In genomic region chr16:10446573-10447263, GRCm38 (mm10) we compare ENCODE assay signal across 7 mouse cellular contexts. TPM values are rescaled to one million over a fixed set of nuclear protein-coding genes. Genes with fewer than 3 reads are reported as not detected.
DNase-seq lines count a peak whose midpoint lies in the region; ATAC-seq lines count a peak whose summit lies in the region.

No protein-coding gene starts in this region.

- no peak overlapping the region for H3K27ac ChIP-seq in lung, embryonic 15.5 days
- peak overlapping the region; percentile 42 for H3K27ac ChIP-seq in embryonic facial prominence, embryonic 14.5 days (replicated peaks; ENCODE audit: low read depth, low read length)
- H3K27ac ChIP-seq in limb, embryonic 12.5 days: peak overlapping the region; percentile 64
- no peak overlapping the region for H3K27ac ChIP-seq in stomach, embryonic 15.5 days

- no peaks in the 10 kb centered on the region for H3K9me3 ChIP-seq in lung, embryonic 15.5 days
- H3K9me3 ChIP-seq in embryonic facial prominence, embryonic 14.5 days (ENCODE audit: control insufficient read depth, low read length): no peaks in the 10 kb centered on the region
- H3K9me3 ChIP-seq in limb, embryonic 12.5 days: no peaks in the 10 kb centered on the region
- H3K9me3 ChIP-seq in stomach, embryonic 15.5 days: no peaks in the 10 kb centered on the region

- peak overlapping the region; percentile 65 for H3K4me2 ChIP-seq in lung, embryonic 15.5 days
- peak overlapping the region; percentile 86 for H3K4me2 ChIP-seq in embryonic facial prominence, embryonic 14.5 days (ENCODE audit: low read depth, low read length)
- peak overlapping the region; percentile 75 for H3K4me2 ChIP-seq in limb, embryonic 12.5 days
- peak overlapping the region; percentile 63 for H3K4me2 ChIP-seq in stomach, embryonic 15.5 days

- peak overlapping the region; percentile 27; the same call in 1 of the 2 replicates for H3K9ac ChIP-seq in lung, embryonic 15.5 days
- peak overlapping the region; percentile 67 for H3K9ac ChIP-seq in embryonic facial prominence, embryonic 14.5 days (ENCODE audit: low read depth, low read length)
- H3K9ac ChIP-seq in limb, embryonic 12.5 days (replicated peaks): peak overlapping the region; percentile 73
- 0 out of 2 replicates have a peak overlapping the region, but pooled peaks have one; percentile 7 for H3K9ac ChIP-seq in stomach, embryonic 15.5 days

- peak; percentile 16 for ATAC-seq in lung, embryonic 15.5 days (ENCODE audit: borderline replicate concordance, extremely low read depth, low FRiP score, low TSS enrichment)
- ATAC-seq in embryonic facial prominence, embryonic 14.5 days (ENCODE audit: low read depth): peak; percentile 50
- peak; percentile 13; the same call in 1 of the 2 replicates for ATAC-seq in limb, embryonic 12.5 days (ENCODE audit: insufficient number of reproducible peaks, insufficient read depth, low FRiP score, low TSS enrichment, low read depth)
- ATAC-seq in stomach, embryonic 15.5 days (ENCODE audit: insufficient read depth, low FRiP score, low read depth): 0 out of 2 replicates have a peak, but pooled peaks have one; percentile 38

- peak overlapping the region; percentile 42 for H3K4me3 ChIP-seq in lung, embryonic 15.5 days
- peak overlapping the region; percentile 47 for H3K4me3 ChIP-seq in embryonic facial prominence, embryonic 14.5 days (ENCODE audit: low read depth, low read length)
- H3K4me3 ChIP-seq in limb, embryonic 12.5 days (replicated peaks): peak overlapping the region; percentile 56
- peak overlapping the region; percentile 41 for H3K4me3 ChIP-seq in stomach, embryonic 15.5 days (replicated peaks)

- WGBS in lung, embryonic 15.5 days: 19% methylated on average over 13 of the region's 13 CpGs
- 16% methylated on average over 13 of the region's 13 CpGs for WGBS in embryonic facial prominence, embryonic 14.5 days
- 19% methylated on average over 13 of the region's 13 CpGs for WGBS in limb, embryonic 12.5 days
- WGBS in stomach, embryonic 15.5 days: 19% methylated on average over 13 of the region's 13 CpGs

- H3K27me3 ChIP-seq in lung, embryonic 15.5 days: no peaks in the 10 kb centered on the region
- H3K27me3 ChIP-seq in embryonic facial prominence, embryonic 14.5 days (replicated peaks; ENCODE audit: control insufficient read depth, insufficient read depth, low read length): no peaks in the 10 kb centered on the region
- H3K27me3 ChIP-seq in limb, embryonic 12.5 days: no peaks in the 10 kb centered on the region
- H3K27me3 ChIP-seq in stomach, embryonic 15.5 days (replicated peaks): no peaks in the 10 kb centered on the region

- DNase-seq in lung, postnatal 10 days: no peak
- no peak for DNase-seq in embryonic facial prominence, embryonic 14.5 days (ENCODE audit: low spot score)
- no peak for DNase-seq in right cerebral cortex, postnatal 14 days
- DNase-seq in thymus, postnatal 0 days (ENCODE audit: low spot score): no peak

- peaks cover 21% of the 10 kb centered on the region for H3K4me1 ChIP-seq in lung, embryonic 15.5 days
- H3K4me1 ChIP-seq in embryonic facial prominence, embryonic 14.5 days (ENCODE audit: control insufficient read depth, insufficient read depth, low read length): 0 out of 2 replicates have a peak, but pooled peaks cover 5% of the 10 kb centered on the region
- H3K4me1 ChIP-seq in limb, embryonic 12.5 days (replicated peaks): peaks cover 18% of the 10 kb centered on the region
- H3K4me1 ChIP-seq in stomach, embryonic 15.5 days: peaks cover 6% of the 10 kb centered on the region

- no peaks in the 10 kb centered on the region for H3K36me3 ChIP-seq in lung, embryonic 15.5 days
- H3K36me3 ChIP-seq in embryonic facial prominence, embryonic 14.5 days (ENCODE audit: control insufficient read depth, insufficient read depth, low read length): no peaks in the 10 kb centered on the region
- no peaks in the 10 kb centered on the region for H3K36me3 ChIP-seq in limb, embryonic 12.5 days
- no peaks in the 10 kb centered on the region for H3K36me3 ChIP-seq in stomach, embryonic 15.5 days

RNA-seq across cellular contexts. Expression of gene Tvp23a, which starts 0.4 kb away (rescaled TPM):
- 10.5 and 11.0 TPM in 2 replicates for polyA plus RNA-seq in lung, embryonic 15.5 days (2015; fragmentation: Nextera tagmentation; extraction: Ambion mirVana)
- 13.2 and 14.7 TPM in 2 replicates for polyA plus RNA-seq in embryonic facial prominence, embryonic 14.5 days (2014; fragmentation: Nextera tagmentation; extraction: Ambion mirVana)
- polyA plus RNA-seq in limb, embryonic 12.5 days (2016; fragmentation: Nextera tagmentation; extraction: Ambion mirVana): 24.0 and 25.0 TPM in 2 replicates
- polyA plus RNA-seq in stomach, embryonic 15.5 days (2015; fragmentation: Nextera tagmentation; extraction: Ambion mirVana): 7.8 and 9.8 TPM in 2 replicates
- 3.1 and 3.6 TPM in 2 replicates for polyA plus RNA-seq in thymus, postnatal 0 days (2015; fragmentation: Nextera tagmentation; extraction: Ambion mirVana)

RNA-seq across cellular contexts. Expression of gene Ciita, which starts 33.1 kb away (rescaled TPM):
- 0.70 and 1.00 TPM in 2 replicates for polyA plus RNA-seq in lung, embryonic 15.5 days (2015; fragmentation: Nextera tagmentation; extraction: Ambion mirVana)
- polyA plus RNA-seq in embryonic facial prominence, embryonic 14.5 days (2014; fragmentation: Nextera tagmentation; extraction: Ambion mirVana): 0.29 and 0.35 TPM in 2 replicates
- polyA plus RNA-seq in limb, embryonic 12.5 days (2016; fragmentation: Nextera tagmentation; extraction: Ambion mirVana): 0.36 and 0.38 TPM in 2 replicates
- 0.24 and 0.40 TPM in 2 replicates for polyA plus RNA-seq in stomach, embryonic 15.5 days (2015; fragmentation: Nextera tagmentation; extraction: Ambion mirVana)
- 21.1 and 22.6 TPM in 2 replicates for polyA plus RNA-seq in thymus, postnatal 0 days (2015; fragmentation: Nextera tagmentation; extraction: Ambion mirVana)

RNA-seq across cellular contexts. Expression of gene Nubp1, which starts 35.0 kb away (rescaled TPM):
- polyA plus RNA-seq in lung, embryonic 15.5 days (2015; fragmentation: Nextera tagmentation; extraction: Ambion mirVana): 68.5 and 74.4 TPM in 2 replicates
- 49.0 and 52.6 TPM in 2 replicates for polyA plus RNA-seq in embryonic facial prominence, embryonic 14.5 days (2014; fragmentation: Nextera tagmentation; extraction: Ambion mirVana)
- 80.4 and 82.7 TPM in 2 replicates for polyA plus RNA-seq in limb, embryonic 12.5 days (2016; fragmentation: Nextera tagmentation; extraction: Ambion mirVana)
- polyA plus RNA-seq in stomach, embryonic 15.5 days (2015; fragmentation: Nextera tagmentation; extraction: Ambion mirVana): 52.2 and 54.9 TPM in 2 replicates
- 87.5 and 87.9 TPM in 2 replicates for polyA plus RNA-seq in thymus, postnatal 0 days (2015; fragmentation: Nextera tagmentation; extraction: Ambion mirVana)

RNA-seq across cellular contexts. Expression of gene Tekt5, which starts 51.4 kb away (rescaled TPM):
- polyA plus RNA-seq in lung, embryonic 15.5 days (2015; fragmentation: Nextera tagmentation; extraction: Ambion mirVana): 1.9 and 2.6 TPM in 2 replicates
- polyA plus RNA-seq in embryonic facial prominence, embryonic 14.5 days (2014; fragmentation: Nextera tagmentation; extraction: Ambion mirVana): 2.3 and 3.9 TPM in 2 replicates
- 0.19 TPM in 1 of 2 replicates, not detected in the other for polyA plus RNA-seq in limb, embryonic 12.5 days (2016; fragmentation: Nextera tagmentation; extraction: Ambion mirVana)
- polyA plus RNA-seq in stomach, embryonic 15.5 days (2015; fragmentation: Nextera tagmentation; extraction: Ambion mirVana): 0.98 TPM in 2 replicates
- polyA plus RNA-seq in thymus, postnatal 0 days (2015; fragmentation: Nextera tagmentation; extraction: Ambion mirVana): 1.3 and 1.6 TPM in 2 replicates

Comparison
In these comparisons a context has a peak if more than half of its experiments do, and no peak if none do; other contexts are left out.
1. H3K27ac ChIP-seq: peak in embryonic facial prominence, embryonic 14.5 days (single experiment) and limb, embryonic 12.5 days (single experiment); none in lung, embryonic 15.5 days (single experiment) and stomach, embryonic 15.5 days (single experiment).
2. H3K9ac ChIP-seq: peak in every context shown above with its lines; median percentile 73 in limb, embryonic 12.5 days; 67 in embryonic facial prominence, embryonic 14.5 days; 27 in lung, embryonic 15.5 days; 7 in stomach, embryonic 15.5 days.
3. RNA of gene Ciita, which starts 33.1 kb away (polyA plus RNA-seq): 21.1 to 22.6 TPM in thymus, postnatal 0 days; 0.70 to 1.00 TPM in lung, embryonic 15.5 days, 0.24 to 0.40 TPM in stomach, embryonic 15.5 days, 0.36 to 0.38 TPM in limb, embryonic 12.5 days and 0.29 to 0.35 TPM in embryonic facial prominence, embryonic 14.5 days; every median in the first group is over 10 times any median in the second.
4. Peak in every context shown above with its lines, with median percentiles within 50 percentile points of each other: ATAC-seq, H3K4me2 ChIP-seq and H3K4me3 ChIP-seq.